Mouse (Mus musculus): Measurements from ENCODE around the gene Tuft1. TPM values are rescaled to one million over a fixed set of nuclear protein-coding genes. Genes with fewer than 3 reads are reported as not detected.

Gene Tuft1
- total and polyA plus RNA-seq, 3 experiments = 4.0 to 7.4 (median 7.2) TPM

DNA sequence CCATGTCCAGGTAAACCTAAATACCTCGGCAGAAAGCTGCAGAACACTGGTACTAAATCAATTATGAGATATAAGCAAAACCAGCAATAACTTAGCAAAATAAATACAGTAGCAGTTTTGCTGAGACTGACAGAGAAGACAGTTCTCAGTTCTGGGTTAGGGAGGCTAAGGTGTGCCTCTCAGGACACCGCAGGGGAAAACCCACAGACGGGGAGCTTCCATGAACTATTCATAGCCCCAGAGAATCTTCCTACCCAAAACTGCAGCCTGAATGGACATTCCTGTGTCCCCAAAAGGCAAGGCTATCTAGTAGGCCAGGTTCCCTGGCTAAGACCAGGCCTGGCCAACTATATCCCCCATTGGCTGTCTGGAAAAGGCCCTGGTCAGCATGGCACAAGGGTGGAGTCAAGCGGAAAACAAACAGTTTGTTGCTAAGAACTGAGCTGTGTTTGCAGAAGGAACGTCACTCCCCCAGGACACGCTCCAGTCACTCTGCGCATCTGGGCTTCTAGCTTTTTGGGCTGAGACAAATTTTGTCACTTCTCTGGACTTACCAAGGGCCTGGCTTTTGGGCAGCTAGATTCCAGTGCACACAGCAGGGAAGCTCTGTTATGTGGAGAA lies 45.3 kb downstream of the Tuft1 start:
- peak; percentile 81 for DNase-seq (ENCODE audit: extremely low read depth)
- in situ Hi-C loops (cut with MboI; ENCODE audit: low pct_ligation_motif_present, low pct_unique_long_range_greater_than_20kb, low sequenced_read_pairs) = loop anchor here (25.0 kb wide), 1 partner anchor 151 kb away; no protein-coding TSS in a partner anchor
- Histone ChIP-seq H3K36me3 (replicated peaks in 1 of 2; ENCODE audit: control insufficient read depth in 1 of 2, insufficient read depth in 1 of 2, low read length in 1 of 2) (peaks cover 0 to 12% of the 10 kb centered on the region in 2 experiments), H3K79me2 (replicated peaks; ENCODE audit: control insufficient read depth, extremely low read depth, insufficient read depth, poor library complexity, severe bottlenecking) (no peaks in the 10 kb centered on the region), H3K4me2 (ENCODE audit: insufficient read depth, low read depth, poor library complexity, severe bottlenecking) (peak overlapping the region; percentile 85), H3K4me1 (ENCODE audit: control insufficient read depth in 1 of 2, insufficient read depth in 2 of 2) (peaks cover 26 to 70% of the 10 kb centered on the region in 2 experiments), H3K27me3 (replicated peaks) (no peaks in the 10 kb centered on the region), H3K9ac (ENCODE audit: insufficient read depth, low read depth) (no peak overlapping the region), H3K27ac (ENCODE audit: insufficient read depth, low read depth) (peak overlapping the region; percentile 56; the same call in 1 of the 2 replicates), H3K9me3 (replicated peaks; ENCODE audit: low read length) (no peaks in the 10 kb centered on the region), H3K4me3 (replicated peaks in 1 of 3; ENCODE audit: low read depth in 2 of 3, low read length in 2 of 3, poor library complexity in 1 of 3) (no peak overlapping the region)
- dilution Hi-C loops (cut with MboI; ENCODE audit: extremely low pct_ligation_motif_present, extremely low pct_unique_long_range_greater_than_20kb, low sequenced_read_pairs) = no loop called here
- TF ChIP-seq SMC3 (IDR thresholded peaks at IDR 0.05; ENCODE audit: low read depth, low read length) (no peak), ELF1 (IDR thresholded peaks at IDR 0.05; ENCODE audit: low read depth, low read length) (no peak), TCF12 (IDR thresholded peaks at IDR 0.05; ENCODE audit: low read depth, low read length) (peak; percentile 35; the same call in 1 of the 2 replicates), ZKSCAN1 (IDR thresholded peaks at IDR 0.05; ENCODE audit: borderline replicate concordance, low read depth, low read length) (no peak), USF2 (conservative IDR thresholded peaks at IDR 0.05; ENCODE audit: low read depth, low read length) (no peak), TBP (conservative IDR thresholded peaks at IDR 0.05; ENCODE audit: low read depth, low read length) (no peak), NELFE (IDR thresholded peaks at IDR 0.05; ENCODE audit: low read depth, low read length) (no peak), JUND (conservative IDR thresholded peaks at IDR 0.05; ENCODE audit: low read depth, low read length) (no peak), MYC (IDR thresholded peaks at IDR 0.05; ENCODE audit: low read depth, low read length) (peak; percentile 38; the same call in 1 of the 2 replicates), PAX5 (IDR thresholded peaks at IDR 0.05; ENCODE audit: low read length) (no peak), JUN (IDR thresholded peaks at IDR 0.05; ENCODE audit: insufficient read depth, low read depth, low read length) (no peak), E2F4 (IDR thresholded peaks at IDR 0.05; ENCODE audit: insufficient replicate concordance, low read depth, low read length) (no peak), NRF1 (IDR thresholded peaks at IDR 0.05; ENCODE audit: low read depth, low read length) (no peak), IRF4 (IDR thresholded peaks at IDR 0.05; ENCODE audit: low read depth, low read length) (peak; percentile 56; the same call in 1 of the 2 replicates), SIN3A (IDR thresholded peaks at IDR 0.05; ENCODE audit: low read length) (peak; percentile 23), ETS1 (conservative IDR thresholded peaks at IDR 0.05; ENCODE audit: low read depth, low read length) (peak; percentile 56; the same call in 1 of the 2 replicates), MXI1 (IDR thresholded peaks at IDR 0.05; ENCODE audit: low read depth, low read length) (no peak), KAT2A (IDR thresholded peaks at IDR 0.05; ENCODE audit: insufficient replicate concordance, low read length) (no peak), HCFC1 (IDR thresholded peaks at IDR 0.05; ENCODE audit: low read depth, low read length) (no peak), BHLHE40 (IDR thresholded peaks at IDR 0.05; ENCODE audit: low read depth, low read length) (peak; percentile 73), ZNF384 (IDR thresholded peaks at IDR 0.05; ENCODE audit: low read depth, low read length) (no peak), GABPA (IDR thresholded peaks at IDR 0.05; ENCODE audit: insufficient replicate concordance, low read depth, low read length) (no peak), MAFK (IDR thresholded peaks at IDR 0.05; ENCODE audit: insufficient replicate concordance, low read length) (peak; percentile 64), CHD1 (IDR thresholded peaks at IDR 0.05; ENCODE audit: low read depth, low read length) (no peak), RAD21 (IDR thresholded peaks at IDR 0.05; ENCODE audit: low read depth, low read length) (no peak), CHD2 (IDR thresholded peaks at IDR 0.05; ENCODE audit: low read length) (peak; percentile 8; the same call in 1 of the 2 replicates), UBTF (IDR thresholded peaks at IDR 0.05; ENCODE audit: low read depth, low read length) (no peak), ZMIZ1 (IDR thresholded peaks at IDR 0.05; ENCODE audit: low read depth, low read length) (no peak), USF1 (IDR thresholded peaks at IDR 0.05; ENCODE audit: low read depth, low read length) (no peak), MAZ (IDR thresholded peaks at IDR 0.05; ENCODE audit: low read depth, low read length) (no peak), POLR2A (IDR thresholded peaks at IDR 0.05; ENCODE audit: low read depth, low read length) (no peak), EP300 (IDR thresholded peaks at IDR 0.05; ENCODE audit: low read length) (peak; percentile 81), MEF2A (IDR thresholded peaks at IDR 0.05; ENCODE audit: borderline replicate concordance, low read depth, low read length) (peak; percentile 87), CTCF (conservative IDR thresholded peaks at IDR 0.05 in 1 of 2, IDR thresholded peaks at IDR 0.05 in 1 of 2; ENCODE audit: low read depth in 2 of 2, low read length in 2 of 2) (no peak), ZC3H11A (IDR thresholded peaks at IDR 0.05; ENCODE audit: low read depth, low read length) (no peak), POLR2AphosphoS2 (IDR thresholded peaks at IDR 0.05; ENCODE audit: low read depth, low read length) (no peak), MAX (IDR thresholded peaks at IDR 0.05; ENCODE audit: low read length) (0 out of 2 replicates have a peak, but pooled peaks have one; percentile 21), RCOR1 (conservative IDR thresholded peaks at IDR 0.05; ENCODE audit: low read depth, low read length) (0 out of 2 replicates have a peak, but pooled peaks have one; percentile 58)
